In genomic region chr11:37075349-37075748, GRCm38 (mm10) we compare ENCODE assay signal across 20 mouse cellular contexts.
"Had no signal": no experiment of that assay in that cellular context is flagged by ENCODE, and none has a peak within 500 bp of the region (broad histone marks: within the 10 kb centered on the region; RNA-seq: fewer than 3 reads in every experiment).

No protein-coding gene starts in this region.

- ATAC-seq: liver, postnatal 0 days; lung, postnatal 0 days; midbrain, embryonic 13.5 days had no signal

- H3K36me3 ChIP-seq: kidney, embryonic 15.5 days; limb, embryonic 12.5 days; limb, embryonic 15.5 days; midbrain, embryonic 13.5 days had no signal

- H3K4me3 ChIP-seq: kidney, embryonic 15.5 days; left cerebral cortex, adult 2 months; limb, embryonic 12.5 days; limb, embryonic 15.5 days; midbrain, embryonic 13.5 days had no signal

- H3K9ac ChIP-seq: kidney, embryonic 15.5 days; limb, embryonic 12.5 days; limb, embryonic 15.5 days; liver, embryonic 14.5 days; liver, postnatal 0 days; lung, embryonic 14.5 days; midbrain, embryonic 13.5 days had no signal

- H3K4me2 ChIP-seq: kidney, embryonic 15.5 days; limb, embryonic 12.5 days; limb, embryonic 15.5 days; liver, embryonic 11.5 days; lung, embryonic 14.5 days; midbrain, embryonic 13.5 days had no signal

- H3K4me1 ChIP-seq: kidney, embryonic 15.5 days; limb, embryonic 12.5 days; limb, embryonic 15.5 days; midbrain, embryonic 13.5 days had no signal

- H3K27me3 ChIP-seq: kidney, embryonic 15.5 days; limb, embryonic 12.5 days; limb, embryonic 15.5 days; midbrain, embryonic 13.5 days had no signal

- H3K27ac ChIP-seq: kidney, embryonic 15.5 days; left cerebral cortex, adult 2 months; limb, embryonic 12.5 days; limb, embryonic 15.5 days; liver, embryonic 14.5 days; macrophage; midbrain, embryonic 13.5 days; stomach, postnatal 0 days had no signal

- DNase-seq: kidney, postnatal 10 days; kidney, postnatal 36 days; layer of hippocampus, postnatal 36 days; left cerebral cortex, postnatal 4 days; liver, postnatal 0 days; lung, embryonic 14.5 days; right cerebral cortex, adult 18-20 months; right cerebral cortex, postnatal 14 days; right cerebral cortex, postnatal 4 days; thymus, postnatal 25 days had no signal

- H3K9me3 ChIP-seq: kidney, embryonic 15.5 days; limb, embryonic 12.5 days; limb, embryonic 15.5 days; midbrain, embryonic 13.5 days had no signal
